Mouse (Mus musculus) limb, embryonic 12.5 days (tissue): ENCODE measurements around the gene Apoa5. TPM values are rescaled to one million over a fixed set of nuclear protein-coding genes. Genes with fewer than 3 reads are reported as not detected.

Experiments used
- ATAC-seq: fragments of 200-750 bp; cut with Nextera tagmentation; 2 replicates; pipeline ENCODE4 v1.8.0; 2017; ENCODE audit warnings: low read depth, moderate TSS enrichment; ENCODE audit not compliant: insufficient number of reproducible peaks, insufficient read depth, low FRiP score, low TSS enrichment
- H3K27ac ChIP-seq: fragments of 300-500 bp; sonication (generic); 2 replicates; pipeline ENCODE4 v1.5.1; 2016; ENCODE audit warnings: mild to moderate bottlenecking, moderate library complexity
- H3K27me3 ChIP-seq: fragments of 300-500 bp; sonication (generic); 2 replicates; pipeline ENCODE4 v1.6.1; 2016; ENCODE audit warnings: mild to moderate bottlenecking, moderate library complexity
- H3K36me3 ChIP-seq: fragments of 300-500 bp; sonication (generic); 2 replicates; pipeline ENCODE4 v1.6.1; 2016; ENCODE audit warnings: mild to moderate bottlenecking, moderate library complexity
- H3K4me1 ChIP-seq: fragments of 300-500 bp; sonication (generic); replicated peaks from 2 replicates; pipeline ENCODE4 v1.6.1; 2016
- H3K4me2 ChIP-seq: fragments of 300-500 bp; sonication (generic); 2 replicates; pipeline ENCODE4 v1.6.1; 2016; ENCODE audit warnings: mild to moderate bottlenecking, moderate library complexity
- H3K4me3 ChIP-seq: fragments of 300-500 bp; sonication (generic); replicated peaks from 2 replicates; pipeline ENCODE4 v1.5.1; 2016; ENCODE audit warnings: mild to moderate bottlenecking
- H3K9ac ChIP-seq: fragments of 300-500 bp; sonication (generic); replicated peaks from 2 replicates; pipeline ENCODE4 v1.6.1; 2016; ENCODE audit warnings: mild to moderate bottlenecking, moderate library complexity
- H3K9me3 ChIP-seq: fragments of 300-500 bp; sonication (generic); 2 replicates; pipeline ENCODE4 v1.6.1; 2016; ENCODE audit warnings: mild to moderate bottlenecking, moderate library complexity
- WGBS: fragments of 180-500 bp; shearing (Covaris S2); methylation state at CpG from one replicate; pipeline ENCODE4 v1.1.7; 2016; 5-methylcytosine and 5-hydroxymethylcytosine counted together
- polyA plus RNA-seq: library from polyadenylated mRNA; unstranded; fragments of >200 nt; fragmentation: Nextera tagmentation; extraction: Ambion mirVana; gene quantifications from 2 replicates; pipeline ENCODE4 v1.2.1, GENCODE M21; 2016

The Apoa5 gene
- polyA plus RNA-seq, 1 experiment from 2014 or later: 0.09 TPM

GRCm38 (mm10) chr9:46261131-46261530 is 7.3 kb upstream of the Apoa5 start:
- H3K4me2 ChIP-seq: no peak overlapping the region
- 89% methylated on average over 7 of the region's 7 CpGs for WGBS
- H3K4me1 ChIP-seq: no peaks in the 10 kb centered on the region
- no peak for ATAC-seq
- H3K4me3 ChIP-seq: no peak overlapping the region
- H3K9ac ChIP-seq: no peak overlapping the region
- H3K27ac ChIP-seq: no peak overlapping the region
- no peaks in the 10 kb centered on the region for H3K36me3 ChIP-seq
- H3K9me3 ChIP-seq: no peaks in the 10 kb centered on the region
- peaks cover 2% of the 10 kb centered on the region; the same call in 1 of the 2 replicates for H3K27me3 ChIP-seq

GRCm38 (mm10) chr9:46269125-46269524 is 692 bp downstream of the Apoa5 start:
- Histone ChIP-seq H3K4me3 (no peak overlapping the region), H3K27ac (no peak overlapping the region), H3K27me3 (peaks cover 37% of the 10 kb centered on the region), H3K4me1 (peaks cover 15% of the 10 kb centered on the region), H3K9ac (no peak overlapping the region), H3K9me3 (no peaks in the 10 kb centered on the region), H3K4me2 (no peak overlapping the region), H3K36me3 (no peaks in the 10 kb centered on the region)
- WGBS: 90% methylated on average over 5 of the region's 5 CpGs
- ATAC-seq: no peak

- no peak overlapping the region for H3K4me3 ChIP-seq
- 93% methylated on average over 4 of the region's 4 CpGs for WGBS
- peaks cover 18% of the 10 kb centered on the region for H3K4me1 ChIP-seq
- no peak for ATAC-seq
- no peak overlapping the region for H3K27ac ChIP-seq
- H3K9me3 ChIP-seq: no peaks in the 10 kb centered on the region
- peaks cover 37% of the 10 kb centered on the region for H3K27me3 ChIP-seq
- H3K4me2 ChIP-seq: 0 out of 2 replicates have a peak overlapping the region, but pooled peaks have one; percentile 48
- H3K36me3 ChIP-seq: peaks cover 16% of the 10 kb centered on the region
- H3K9ac ChIP-seq: no peak overlapping the region
Measured at GRCm38 (mm10) chr9:46270782-46271181, 2.3 kb downstream of the Apoa5 start.

- Histone ChIP-seq H3K27ac (no peak overlapping the region), H3K4me2 (peak overlapping the region; percentile 95; the same call in 1 of the 2 replicates), H3K4me3 (peak overlapping the region; percentile 89; the same call in 1 of the 2 replicates), H3K9ac (no peak overlapping the region), H3K9me3 (no peaks in the 10 kb centered on the region), H3K4me1 (peaks cover 18% of the 10 kb centered on the region), H3K36me3 (peaks cover 29% of the 10 kb centered on the region), H3K27me3 (peaks cover 37% of the 10 kb centered on the region)
- WGBS: 88% methylated on average over 9 of the region's 9 CpGs
- no peak for ATAC-seq
Measured at GRCm38 (mm10) chr9:46272070-46272469, 3.6 kb downstream of the Apoa5 start.

GRCm38 (mm10) chr9:46272677-46273454 is 4.4 kb downstream of the Apoa5 start, which contains the start of gene Zpr1:
Gene Zpr1 (plus strand): TSS chr9:46273064.
- H3K4me3 ChIP-seq: peak within 1 kb of the TSS; percentile 89
- H3K4me1 ChIP-seq: peaks cover 18% of the 10 kb centered on the region
- peaks cover 36% of the 10 kb centered on the region for H3K36me3 ChIP-seq
- H3K4me2 ChIP-seq: peak within 1 kb of the TSS; percentile 95
- H3K27me3 ChIP-seq: peaks cover 32% of the 10 kb centered on the region
- 6% methylated on average over 45 of the region's 45 CpGs for WGBS
- ATAC-seq: peak; percentile 92
- H3K9ac ChIP-seq: peak within 1 kb of the TSS; percentile 76
- no peaks in the 10 kb centered on the region for H3K9me3 ChIP-seq
- peak within 1 kb of the TSS; percentile 67 for H3K27ac ChIP-seq

GRCm38 (mm10) chr9:46274494-46274893 is 6.1 kb downstream of the Apoa5 start:
- Histone ChIP-seq H3K27ac (no peak overlapping the region), H3K4me2 (no peak overlapping the region), H3K4me3 (0 out of 2 replicates have a peak overlapping the region, but pooled peaks have one; percentile 9), H3K27me3 (peaks cover 21% of the 10 kb centered on the region), H3K4me1 (peaks cover 18% of the 10 kb centered on the region), H3K9ac (no peak overlapping the region), H3K36me3 (peaks cover 50% of the 10 kb centered on the region), H3K9me3 (no peaks in the 10 kb centered on the region)
- 89% methylated on average over 9 of the region's 9 CpGs for WGBS
- no peak for ATAC-seq

GRCm38 (mm10) chr9:46282631-46283436 is 14.4 kb downstream of the Apoa5 start, which contains the start of gene Bud13:
Gene Bud13 (plus strand): TSS chr9:46283008.
- peak; percentile 92 for ATAC-seq
- Histone ChIP-seq H3K27ac (peak within 1 kb of the TSS; percentile 91), H3K36me3 (peaks cover 61% of the 10 kb centered on the region), H3K4me3 (peak within 1 kb of the TSS; percentile 87), H3K27me3 (no peaks in the 10 kb centered on the region), H3K4me2 (peak within 1 kb of the TSS; percentile 69), H3K4me1 (peaks cover 17% of the 10 kb centered on the region), H3K9me3 (no peaks in the 10 kb centered on the region), H3K9ac (peak within 1 kb of the TSS; percentile 93)
- under 1% methylated on average over 55 of the region's 55 CpGs for WGBS

GRCm38 (mm10) chr9:46298381-46298780 is 29.9 kb downstream of the Apoa5 start:
- Histone ChIP-seq H3K9ac (no peak overlapping the region), H3K36me3 (peaks cover 61% of the 10 kb centered on the region), H3K9me3 (no peaks in the 10 kb centered on the region), H3K4me2 (no peak overlapping the region), H3K4me1 (no peaks in the 10 kb centered on the region), H3K27ac (no peak overlapping the region), H3K4me3 (no peak overlapping the region), H3K27me3 (no peaks in the 10 kb centered on the region)
- 86% methylated on average over 4 of the region's 4 CpGs for WGBS
- no peak for ATAC-seq

- peaks cover 5% of the 10 kb centered on the region; the same call in 1 of the 2 replicates for H3K27me3 ChIP-seq
- H3K4me3 ChIP-seq: no peak overlapping the region
- ATAC-seq: no peak
- no peaks in the 10 kb centered on the region for H3K4me1 ChIP-seq
- no peak overlapping the region for H3K4me2 ChIP-seq
- no peak overlapping the region for H3K9ac ChIP-seq
- no peak overlapping the region for H3K27ac ChIP-seq
- WGBS: 19% methylated on average over 2 of the region's 2 CpGs
- H3K36me3 ChIP-seq: peaks cover 28% of the 10 kb centered on the region
- no peaks in the 10 kb centered on the region for H3K9me3 ChIP-seq
Measured at GRCm38 (mm10) chr9:46302142-46302541, 33.7 kb downstream of the Apoa5 start.

- 10% methylated on average over 7 of the region's 7 CpGs for WGBS
- Histone ChIP-seq H3K36me3 (no peaks in the 10 kb centered on the region), H3K9ac (no peak overlapping the region), H3K4me3 (no peak overlapping the region), H3K4me2 (0 out of 2 replicates have a peak overlapping the region, but pooled peaks have one; percentile 2), H3K27ac (peak overlapping the region; percentile 45; the same call in 1 of the 2 replicates), H3K4me1 (peaks cover 19% of the 10 kb centered on the region), H3K27me3 (peaks cover 10% of the 10 kb centered on the region; the same call in 1 of the 2 replicates), H3K9me3 (no peaks in the 10 kb centered on the region)
- ATAC-seq: no peak
Measured at GRCm38 (mm10) chr9:46309121-46309520, 40.7 kb downstream of the Apoa5 start.

- 3% methylated on average over 4 of the region's 4 CpGs for WGBS
- peak; percentile 16; the same call in 1 of the 2 replicates for ATAC-seq
Measured at GRCm38 (mm10) chr9:46314507-46314906, 46.1 kb downstream of the Apoa5 start.

More at GRCm38 (mm10) chr9:46314507-46314906, 46.1 kb downstream of the Apoa5 start:
- Histone ChIP-seq H3K9me3 (peaks cover 4% of the 10 kb centered on the region; the same call in 1 of the 2 replicates), H3K4me1 (peaks cover 23% of the 10 kb centered on the region), H3K9ac (no peak overlapping the region), H3K4me3 (no peak overlapping the region), H3K27ac (no peak overlapping the region), H3K27me3 (peaks cover 7% of the 10 kb centered on the region; the same call in 1 of the 2 replicates), H3K36me3 (no peaks in the 10 kb centered on the region), H3K4me2 (no peak overlapping the region)
